Mouse (Mus musculus) gonadal fat pad, adult 2 months (tissue): ENCODE results near the gene Sycp2. TPM values are rescaled to one million over a fixed set of nuclear protein-coding genes. Genes with fewer than 3 reads are reported as not detected.

Source experiments
- DNase-seq: peaks from one replicate; pipeline ENCODE4 v3.0.0-alpha.2; 2012; ENCODE audit warnings: low read depth
- polyA plus RNA-seq: library from polyadenylated mRNA; depleted of rRNA; stranded (reverse); fragments of >200 nt; gene quantifications from 2 replicates; pipeline ENCODE4 v1.2.3, GENCODE M21; 2012; rRNA removed

Sycp2 gene
- polyA plus RNA-seq, 1 experiment, result 0.05 TPM

DNA sequence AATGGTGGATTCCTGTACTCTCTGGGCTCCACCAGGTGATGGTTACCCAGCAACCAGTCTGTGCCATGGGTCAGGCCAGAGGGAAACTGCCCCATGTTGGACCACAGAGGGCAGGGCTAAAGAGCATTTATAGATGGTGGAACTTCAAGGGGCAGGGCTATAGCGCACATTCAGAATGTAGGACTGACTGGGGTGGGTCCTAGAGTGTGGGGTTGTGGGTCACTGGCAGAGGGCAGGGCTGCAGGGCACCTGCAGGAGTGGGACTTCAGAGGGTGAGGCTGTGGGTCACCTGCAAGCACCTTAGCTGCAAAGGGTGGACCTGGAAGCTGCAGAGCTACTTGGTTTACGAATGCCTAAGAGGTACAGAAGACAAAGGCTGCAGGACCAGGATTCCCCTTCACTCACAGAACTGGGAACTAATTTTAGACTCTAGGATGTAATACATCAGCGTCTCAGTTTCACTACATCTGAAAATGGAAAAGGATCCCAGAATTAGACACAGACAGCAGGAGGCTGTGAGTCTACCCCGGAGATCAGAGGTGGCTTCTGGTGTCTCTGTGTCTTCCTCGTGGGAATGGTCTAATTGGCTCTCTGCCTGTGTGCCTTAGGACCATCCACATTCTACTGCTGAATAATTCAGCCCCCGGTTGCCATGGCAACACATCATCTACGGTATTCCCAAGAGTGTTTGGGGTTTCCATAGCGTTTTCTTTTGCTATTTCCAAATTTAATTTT lies 103.9 kb downstream of the Sycp2 start:
- no peak for DNase-seq

Other genes with a start within 250 kb of the Sycp2 start
- gene Ppp1r3d, start 6.8 kb upstream of the Sycp2 start, polyA plus RNA-seq, result 6.2 and 13.1 TPM in 2 replicates
- gene Fam217b, start 6.8 kb upstream of the Sycp2 start, polyA plus RNA-seq, result 4.1 and 5.4 TPM in 2 replicates
- 0.58 and 1.1 TPM in 2 replicates for gene Cdh26, start 22.8 kb upstream of the Sycp2 start, polyA plus RNA-seq